Mouse (Mus musculus) testis, adult 2 months (tissue): ENCODE measurements around the gene Plscr5.

ENCODE experiments used
- CTCF ChIP-seq: fragments of 200-500 bp; IDR thresholded peaks from 2 replicates; pipeline ENCODE4 v1.5.1; 2012; ENCODE audit warnings: low read depth, mild to moderate bottlenecking, inconsistent platforms, low read length, moderate library complexity; ENCODE audit not compliant: control insufficient read depth, insufficient read depth, insufficient replicate concordance
- POLR2A ChIP-seq: fragments of 200-500 bp; IDR thresholded peaks from 2 replicates; pipeline ENCODE4 v1.6.1; 2012; ENCODE audit warnings: low read depth, mild to moderate bottlenecking, inconsistent platforms, low read length, moderate library complexity; ENCODE audit not compliant: control insufficient read depth

- TF ChIP-seq POLR2A (no peak), CTCF (no peak)
Measured at GRCm38 (mm10) chr9:92198408-92198807, 5.7 kb downstream of the Plscr5 start.
